Mouse (Mus musculus) layer of hippocampus, adult 9-10 months (tissue): Measurements from ENCODE around the gene Mrps16.

Experiments
- DNase-seq: peaks from one replicate; pipeline ENCODE4 v3.0.0; 2022; ENCODE audit warnings: low spot score

The Mrps16 gene

GRCm38 (mm10) chr14:20363230-20363629 is 30.2 kb downstream of the Mrps16 start:
- DNase-seq, result no peak

GRCm38 (mm10) chr14:20347991-20348541 is 45.4 kb downstream of the Mrps16 start, which contains the start of the genes Ecd and Fam149b:
Gene Ecd, minus strand, starts transcription at chr14:20348121.
Gene Fam149b, plus strand, starts transcription at chr14:20348162.
- DNase-seq, result peak; percentile 89

- DNase-seq, result no peak
Measured at GRCm38 (mm10) chr14:20347441-20347990, 45.9 kb downstream of the Mrps16 start.

GRCm38 (mm10) chr14:20345885-20346284 is 47.5 kb downstream of the Mrps16 start:
- DNase-seq, result no peak

- no peak for DNase-seq
Measured at GRCm38 (mm10) chr14:20340866-20341265, 52.6 kb downstream of the Mrps16 start.

- no peak for DNase-seq
Measured at GRCm38 (mm10) chr14:20340149-20340548, 53.3 kb downstream of the Mrps16 start.

- no peak for DNase-seq
Measured at GRCm38 (mm10) chr14:20339415-20339814, 54.0 kb downstream of the Mrps16 start.
